Mouse (Mus musculus): ENCODE results near the gene Isg20l2. TPM values are rescaled to one million over a fixed set of nuclear protein-coding genes. Genes with fewer than 3 reads are reported as not detected.

Isg20l2 gene
- polyA plus RNA-seq, 1 experiment from 2014 or later, result 67.7 TPM

DNA sequence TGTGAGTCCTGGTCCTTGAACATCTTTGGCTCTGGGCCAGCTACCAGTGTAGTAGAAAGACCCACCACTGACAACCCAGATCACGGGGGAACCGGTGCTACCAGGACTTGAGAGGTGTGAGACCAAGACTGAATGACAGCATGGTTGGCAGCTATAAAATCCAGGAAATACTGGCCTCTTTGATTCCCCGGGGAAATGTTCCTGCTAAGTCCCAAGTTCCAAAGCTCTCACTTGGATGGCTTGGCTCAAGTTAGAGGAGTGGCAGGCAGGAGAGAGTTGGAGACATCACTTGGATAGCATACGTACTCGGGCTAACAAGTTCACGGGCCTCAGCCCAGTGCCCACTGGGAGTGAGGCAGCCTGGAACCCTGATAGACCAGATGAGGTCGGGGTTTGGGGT is 13.5 kb downstream of the Isg20l2 start:
- Histone ChIP-seq H3K4me1 (peaks cover 43% of the 10 kb centered on the region), H3K36me3 (peaks cover 44% of the 10 kb centered on the region)

DNA sequence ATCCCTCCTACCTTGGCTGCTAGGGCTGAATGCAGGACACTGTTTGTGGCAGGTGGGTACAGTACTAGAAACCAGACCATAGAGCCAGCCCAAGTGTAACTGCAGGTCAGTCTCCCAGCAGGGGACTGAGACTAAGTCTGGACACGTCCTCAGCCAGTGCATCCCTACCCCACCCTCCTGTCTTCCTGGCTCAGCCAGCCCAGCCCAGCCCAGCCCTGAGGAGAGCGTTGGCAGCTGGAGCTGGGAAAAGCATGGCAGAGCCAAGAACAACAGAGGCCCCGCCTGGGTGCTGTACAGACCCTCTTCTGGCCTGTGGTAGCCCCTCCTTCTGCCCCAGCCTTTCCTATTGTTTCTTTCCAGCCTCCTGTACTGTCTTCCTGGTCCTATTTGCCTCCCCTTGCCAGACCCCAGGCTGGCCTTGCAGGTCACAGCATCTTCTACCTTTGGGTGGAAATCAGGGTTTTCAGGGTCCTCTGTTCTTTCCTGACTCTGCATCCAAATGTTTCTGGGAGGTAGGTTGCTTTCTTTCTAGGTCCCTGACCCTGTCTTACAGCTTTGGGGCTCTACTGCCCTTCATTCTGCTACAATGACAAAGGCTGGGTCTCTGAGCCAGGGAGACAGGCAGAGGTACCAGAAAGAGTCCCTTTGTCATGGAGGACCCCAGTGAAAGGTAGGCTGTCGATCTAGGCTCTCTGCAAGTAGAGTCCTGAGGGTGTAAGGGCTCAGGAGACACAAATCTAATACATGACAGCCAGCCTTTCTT is 14.9 kb downstream of the Isg20l2 start:
- no peak overlapping the region for H3K4me2 ChIP-seq (replicated peaks)
- 13% methylated on average over 4 of the region's 4 CpGs for WGBS
- H3K4me3 ChIP-seq, result no peak overlapping the region

More for the DNA sequence above, 13.5 kb downstream of the Isg20l2 start:
- 85% methylated on average over 7 of the region's 7 CpGs for WGBS
- H3K27me3 ChIP-seq, result 0 out of 2 replicates have a peak, but pooled peaks cover 2% of the 10 kb centered on the region
- H3K9me3 ChIP-seq (replicated peaks), result no peaks in the 10 kb centered on the region
- H3K27ac ChIP-seq, result no peak overlapping the region
- no peak for ATAC-seq (ENCODE audit: low FRiP score)
- no peak overlapping the region for H3K4me3 ChIP-seq
- H3K9ac ChIP-seq, result no peak overlapping the region
- H3K4me2 ChIP-seq (replicated peaks), result no peak overlapping the region

DNA sequence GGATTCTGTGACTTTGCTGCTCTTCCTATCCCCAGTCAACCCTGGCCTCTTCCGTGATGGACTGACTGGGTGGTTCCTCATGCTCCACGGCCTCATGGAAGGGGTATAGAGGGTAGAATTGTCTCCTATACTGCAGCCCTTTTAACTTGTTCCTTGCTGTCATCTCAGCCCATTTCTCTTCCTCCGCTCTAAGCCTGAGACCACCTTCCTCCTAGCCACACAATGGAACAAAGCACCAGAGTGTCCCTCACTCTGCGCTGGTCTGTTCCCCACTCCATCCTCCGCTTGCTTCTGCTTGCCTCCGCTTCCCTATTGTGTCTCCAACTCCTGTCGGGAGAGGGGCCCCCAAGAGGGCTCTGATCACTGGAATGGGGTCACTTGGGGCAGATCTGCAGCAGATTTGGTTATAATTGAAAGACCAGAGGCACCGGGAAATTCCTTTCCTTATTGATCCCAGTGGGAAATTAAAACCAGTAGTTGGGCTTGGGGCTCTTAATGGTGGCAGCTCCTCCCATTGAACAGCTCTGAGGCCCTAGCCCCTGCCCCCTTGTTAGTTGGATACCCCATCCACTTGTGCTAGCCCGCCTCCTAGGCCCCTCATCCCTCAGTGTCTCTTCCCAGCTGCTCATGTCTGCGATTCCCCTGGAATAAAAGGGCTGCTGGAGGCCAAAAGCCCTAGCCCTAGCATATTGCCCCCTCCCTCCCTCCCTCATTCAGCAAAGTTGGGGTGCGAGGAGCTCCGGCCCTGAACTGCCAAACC is 15.8 kb downstream of the Isg20l2 start:
- H3K36me3 ChIP-seq, result peaks cover 21% of the 10 kb centered on the region
- WGBS, result 7% methylated on average over 12 of the region's 12 CpGs
- no peaks in the 10 kb centered on the region for H3K9me3 ChIP-seq (replicated peaks)
- peaks cover 65% of the 10 kb centered on the region for H3K4me1 ChIP-seq
- ATAC-seq (ENCODE audit: low FRiP score), result 0 out of 2 replicates have a peak, but pooled peaks have one; percentile 23
- H3K27ac ChIP-seq, result peak overlapping the region; percentile 82
- H3K4me2 ChIP-seq (replicated peaks), result peak overlapping the region; percentile 1; the same call in 1 of the 2 replicates
- H3K9ac ChIP-seq, result peak overlapping the region; percentile 35; the same call in 1 of the 2 replicates
- H3K27me3 ChIP-seq, result 0 out of 2 replicates have a peak, but pooled peaks cover 2% of the 10 kb centered on the region
- no peak overlapping the region for H3K4me3 ChIP-seq

More for the DNA sequence above, 14.9 kb downstream of the Isg20l2 start:
- Histone ChIP-seq H3K36me3 (peaks cover 30% of the 10 kb centered on the region), H3K27ac (peak overlapping the region; percentile 82), H3K27me3 (0 out of 2 replicates have a peak, but pooled peaks cover 2% of the 10 kb centered on the region), H3K9me3 (replicated peaks) (no peaks in the 10 kb centered on the region), H3K4me1 (peaks cover 56% of the 10 kb centered on the region), H3K9ac (peak overlapping the region; percentile 35; the same call in 1 of the 2 replicates)
- peak; percentile 65 for ATAC-seq (ENCODE audit: low FRiP score)

DNA sequence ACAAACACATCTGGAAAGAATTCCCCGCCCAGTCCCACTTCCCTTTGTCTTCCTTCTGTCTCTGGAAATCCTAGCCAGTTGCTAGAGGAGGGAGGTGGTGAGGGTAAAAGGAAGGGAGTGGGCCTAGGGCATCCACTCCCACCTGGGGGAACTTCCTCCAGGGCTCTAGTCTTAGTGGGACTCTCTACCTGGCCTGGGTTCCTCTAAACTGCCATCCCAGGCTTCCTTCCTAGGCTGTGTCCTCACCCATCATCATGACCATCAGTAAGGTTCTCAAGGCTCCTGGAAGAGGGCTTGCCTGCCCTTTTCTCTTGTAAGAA is 16.4 kb downstream of the Isg20l2 start:
- peaks cover 70% of the 10 kb centered on the region for H3K4me1 ChIP-seq
- no peaks in the 10 kb centered on the region for H3K9me3 ChIP-seq (replicated peaks)
- H3K36me3 ChIP-seq, result peaks cover 15% of the 10 kb centered on the region
- peak overlapping the region; percentile 10; the same call in 1 of the 2 replicates for H3K9ac ChIP-seq
- no peak for ATAC-seq (ENCODE audit: low FRiP score)
- WGBS, result 10% methylated on average over 1 of the region's 1 CpGs
- no peak overlapping the region for H3K4me3 ChIP-seq
- 0 out of 2 replicates have a peak, but pooled peaks cover 2% of the 10 kb centered on the region for H3K27me3 ChIP-seq
- H3K27ac ChIP-seq, result peak overlapping the region; percentile 82
- peak overlapping the region; percentile 62; the same call in 1 of the 2 replicates for H3K4me2 ChIP-seq (replicated peaks)

DNA sequence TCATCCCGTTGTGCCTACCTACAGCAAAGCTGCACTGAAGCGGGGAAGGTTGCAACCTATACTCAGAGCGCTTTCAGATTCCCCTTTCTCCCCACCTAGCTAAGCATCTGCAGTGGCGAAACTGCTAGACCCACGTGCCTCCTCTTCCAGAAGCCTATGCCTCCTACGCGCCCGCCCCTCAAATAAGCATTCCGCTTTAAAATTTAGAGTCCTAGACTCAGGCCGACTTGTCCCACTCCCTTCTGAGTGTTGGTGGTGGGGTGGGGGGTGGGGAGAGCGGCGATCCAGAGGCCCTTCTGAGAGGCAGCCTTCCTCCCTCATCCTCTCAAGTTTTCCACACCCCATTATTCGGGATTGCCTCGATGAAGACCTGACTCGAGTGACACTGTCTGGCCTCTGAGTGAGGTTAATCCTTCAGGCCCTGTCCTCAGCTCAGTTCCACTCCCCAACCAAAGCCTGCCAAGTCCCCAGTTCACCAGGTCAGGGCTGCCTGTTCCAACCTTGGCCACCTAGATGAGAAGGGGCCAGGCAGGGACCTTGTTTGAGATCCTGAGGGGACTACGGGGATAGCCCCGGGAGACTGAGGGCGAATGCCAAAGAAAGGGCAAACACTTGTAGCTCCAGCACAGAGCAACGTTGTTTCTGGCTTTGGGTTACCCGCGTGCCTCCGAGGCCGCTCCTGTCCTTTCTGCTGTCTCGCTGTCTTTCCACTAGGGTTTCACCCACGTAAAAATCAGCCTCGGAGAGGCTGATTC is 17.1 kb downstream of the Isg20l2 start:
- ATAC-seq (ENCODE audit: low FRiP score), result no peak

DNA sequence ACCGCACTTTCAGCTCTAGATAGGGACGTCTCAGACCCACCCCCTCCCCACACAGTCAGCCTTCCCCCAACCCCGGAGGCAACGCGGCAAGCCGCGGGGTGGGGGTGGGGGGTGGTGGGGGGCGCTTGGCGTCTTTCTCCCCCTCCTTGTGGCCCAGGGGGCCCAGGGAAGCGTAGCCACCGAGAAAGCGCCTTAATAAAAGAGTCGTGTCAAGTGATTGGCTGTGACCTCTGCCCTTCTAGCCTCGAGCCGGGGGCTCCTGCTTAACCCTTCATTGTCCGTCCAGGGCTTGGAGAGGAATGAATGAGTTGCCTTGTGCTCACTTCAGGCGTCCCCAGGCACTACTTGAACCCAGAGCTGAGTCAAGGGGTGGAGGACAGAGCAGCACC is 17.7 kb downstream of the Isg20l2 start:
- Histone ChIP-seq H3K4me2 (replicated peaks) (peak overlapping the region; percentile 62), H3K9ac (peak overlapping the region; percentile 62), H3K4me1 (peaks cover 83% of the 10 kb centered on the region), H3K27me3 (0 out of 2 replicates have a peak, but pooled peaks cover 2% of the 10 kb centered on the region), H3K27ac (peak overlapping the region; percentile 82), H3K36me3 (peaks cover 3% of the 10 kb centered on the region; the same call in 1 of the 2 replicates), H3K4me3 (peak overlapping the region; percentile 44), H3K9me3 (replicated peaks) (no peaks in the 10 kb centered on the region)
- under 1% methylated on average over 17 of the region's 17 CpGs for WGBS
- ATAC-seq (ENCODE audit: low FRiP score), result no peak

More for the DNA sequence above, 17.1 kb downstream of the Isg20l2 start:
- 1% methylated on average over 26 of the region's 26 CpGs for WGBS
- Histone ChIP-seq H3K9me3 (replicated peaks) (no peaks in the 10 kb centered on the region), H3K4me3 (peak overlapping the region; percentile 44), H3K9ac (peak overlapping the region; percentile 62), H3K4me1 (peaks cover 77% of the 10 kb centered on the region), H3K4me2 (replicated peaks) (peak overlapping the region; percentile 62), H3K27me3 (0 out of 2 replicates have a peak, but pooled peaks cover 2% of the 10 kb centered on the region), H3K36me3 (peaks cover 8% of the 10 kb centered on the region; the same call in 1 of the 2 replicates), H3K27ac (peak overlapping the region; percentile 82)

DNA sequence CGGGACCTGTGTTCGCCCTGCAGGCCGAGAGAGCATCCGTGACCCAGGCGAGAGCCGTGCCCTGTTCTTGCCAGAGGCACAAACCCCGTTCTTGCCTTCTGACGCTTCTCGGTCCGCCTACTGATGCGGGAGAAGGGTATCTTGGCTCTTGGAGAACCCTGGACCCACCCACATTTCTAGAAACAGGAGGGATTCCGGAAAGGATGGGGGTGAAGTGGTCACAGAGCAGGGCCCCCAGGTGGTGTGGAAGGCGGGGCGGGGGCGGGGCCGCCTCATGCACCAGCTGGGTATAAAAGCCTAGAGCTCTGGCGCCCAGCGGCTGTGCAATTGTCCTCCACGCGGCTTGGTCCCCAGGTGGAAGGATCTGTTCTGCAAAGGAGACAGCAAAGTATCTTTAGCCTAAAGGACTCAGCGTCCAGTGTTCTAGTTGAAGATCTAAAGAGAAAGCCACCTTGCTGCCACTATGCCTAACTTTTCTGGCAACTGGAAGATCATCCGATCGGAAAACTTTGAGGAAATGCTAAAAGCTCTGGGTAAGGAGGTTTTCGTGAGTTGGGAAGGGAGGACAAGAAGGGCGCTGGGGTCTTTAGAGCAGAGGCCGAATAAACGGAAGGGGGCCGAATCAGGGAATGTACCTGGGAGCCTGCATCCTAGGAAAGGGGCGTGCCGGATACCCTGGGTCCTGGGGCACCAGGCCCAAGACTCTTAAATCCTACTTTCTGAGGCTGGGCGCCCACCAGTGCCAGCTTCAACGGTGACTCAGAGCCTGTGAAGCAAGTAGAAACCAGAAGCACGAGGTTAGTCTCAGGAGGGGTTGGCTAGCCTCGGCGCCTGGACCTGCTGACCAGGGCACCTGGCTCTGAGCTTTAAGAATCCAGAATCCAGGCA is 18.5 kb downstream of the Isg20l2 start, which contains the start of gene Crabp2:
Gene Crabp2, plus strand, starts transcription at position 289 of the 888 bp plus-strand sequence.
- Histone ChIP-seq H3K36me3 (0 out of 2 replicates have a peak, but pooled peaks cover 4% of the 10 kb centered on the region), H3K4me1 (peaks cover 89% of the 10 kb centered on the region), H3K27me3 (0 out of 2 replicates have a peak, but pooled peaks cover 2% of the 10 kb centered on the region), H3K9ac (peak within 1 kb of the TSS; percentile 62), H3K4me2 (replicated peaks) (peak within 1 kb of the TSS; percentile 62), H3K9me3 (replicated peaks) (no peaks in the 10 kb centered on the region), H3K4me3 (peak within 1 kb of the TSS; percentile 44), H3K27ac (peak within 1 kb of the TSS; percentile 82)
- WGBS, result under 1% methylated on average over 35 of the region's 35 CpGs
- no peak for ATAC-seq (ENCODE audit: low FRiP score)

DNA sequence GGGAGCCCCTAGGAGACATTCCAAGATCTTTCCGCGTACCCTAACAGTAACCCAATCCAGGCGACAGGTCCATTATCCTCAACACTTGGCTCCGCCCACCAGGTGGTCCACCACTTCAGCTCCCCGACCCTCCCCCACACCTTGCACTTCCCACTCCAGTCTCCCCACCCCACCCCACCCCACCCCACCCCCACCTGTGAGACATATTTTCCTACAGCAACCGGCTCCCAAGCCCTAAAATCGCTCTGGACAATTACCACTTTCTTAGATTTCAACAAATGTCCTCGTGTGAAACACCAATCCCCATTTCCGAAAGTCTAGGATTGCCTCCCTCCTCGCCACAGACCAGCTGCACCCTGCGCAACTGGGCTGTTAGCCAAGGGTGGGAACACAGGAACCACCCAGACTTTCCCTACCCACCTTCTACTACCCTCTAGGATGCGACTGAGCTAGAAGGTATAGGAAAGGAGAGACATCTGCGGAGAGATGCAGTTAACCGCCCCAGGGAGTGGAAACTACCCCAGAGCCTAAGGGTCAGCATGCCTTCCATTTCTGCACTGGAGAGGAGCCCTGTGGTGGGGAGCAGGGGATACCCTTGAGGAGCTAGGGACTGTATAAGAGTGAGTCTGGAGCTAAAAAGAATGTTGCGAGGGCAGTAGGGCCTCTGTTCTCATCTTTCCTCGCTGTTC is 19.3 kb downstream of the Isg20l2 start:
- 0 out of 2 replicates have a peak, but pooled peaks cover 4% of the 10 kb centered on the region for H3K36me3 ChIP-seq
- 0 out of 2 replicates have a peak, but pooled peaks cover 2% of the 10 kb centered on the region for H3K27me3 ChIP-seq
- WGBS, result 2% methylated on average over 16 of the region's 16 CpGs
- H3K4me3 ChIP-seq, result peak overlapping the region; percentile 44
- peak overlapping the region; percentile 62 for H3K4me2 ChIP-seq (replicated peaks)
- H3K4me1 ChIP-seq, result peaks cover 88% of the 10 kb centered on the region
- no peak for ATAC-seq (ENCODE audit: low FRiP score)
- H3K9ac ChIP-seq, result peak overlapping the region; percentile 62
- H3K27ac ChIP-seq, result peak overlapping the region; percentile 82
- no peaks in the 10 kb centered on the region for H3K9me3 ChIP-seq (replicated peaks)

DNA sequence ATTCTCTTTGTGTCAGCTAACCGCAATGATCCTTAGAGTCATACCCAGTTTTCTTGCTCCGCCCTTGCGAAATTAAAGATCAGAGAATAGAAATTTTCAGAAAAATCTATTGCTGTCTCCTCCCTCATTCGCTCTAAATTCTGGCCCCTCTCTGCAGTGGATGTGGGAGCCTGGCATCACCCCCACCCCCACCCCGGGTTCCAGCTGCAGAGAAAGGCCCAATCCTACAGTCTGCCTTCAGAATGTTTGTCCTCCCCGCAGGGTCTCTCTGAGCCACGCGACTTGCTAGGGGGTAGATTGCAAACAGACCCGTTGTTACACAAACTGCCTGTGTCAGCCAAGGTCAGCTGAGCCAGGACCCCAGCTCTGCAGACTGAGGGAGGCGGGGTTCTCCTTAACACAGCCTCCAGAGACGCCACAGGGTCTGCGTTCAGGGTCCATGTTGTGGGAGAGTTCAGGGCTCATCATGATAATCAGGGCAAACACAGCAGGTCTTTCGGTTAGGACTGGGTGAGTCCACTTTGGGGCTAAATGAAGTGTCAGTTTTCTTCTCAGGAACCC is 19.9 kb downstream of the Isg20l2 start:
- H3K9ac ChIP-seq, result peak overlapping the region; percentile 62
- H3K4me1 ChIP-seq, result peaks cover 82% of the 10 kb centered on the region
- H3K36me3 ChIP-seq, result 0 out of 2 replicates have a peak, but pooled peaks cover 4% of the 10 kb centered on the region
- 2% methylated on average over 13 of the region's 13 CpGs for WGBS
- no peak for ATAC-seq (ENCODE audit: low FRiP score)
- H3K4me2 ChIP-seq (replicated peaks), result peak overlapping the region; percentile 62
- H3K9me3 ChIP-seq (replicated peaks), result no peaks in the 10 kb centered on the region
- peak overlapping the region; percentile 82 for H3K27ac ChIP-seq
- H3K27me3 ChIP-seq, result 0 out of 2 replicates have a peak, but pooled peaks cover 2% of the 10 kb centered on the region
- H3K4me3 ChIP-seq, result peak overlapping the region; percentile 44

DNA sequence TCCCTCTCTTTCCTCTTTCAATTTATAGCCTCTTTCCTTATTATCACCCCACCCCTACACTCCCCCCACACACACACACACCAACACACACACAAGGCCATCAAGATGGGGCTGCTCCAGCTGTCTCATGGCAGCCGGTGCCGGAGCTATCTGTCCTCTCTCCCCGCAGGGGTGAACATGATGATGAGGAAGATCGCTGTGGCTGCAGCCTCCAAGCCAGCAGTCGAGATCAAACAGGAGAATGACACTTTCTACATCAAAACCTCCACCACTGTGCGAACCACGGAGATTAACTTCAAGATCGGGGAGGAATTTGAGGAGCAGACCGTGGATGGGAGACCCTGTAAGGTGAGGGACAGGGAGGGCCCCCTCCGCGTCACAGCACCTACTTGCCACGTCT is 21.8 kb downstream of the Isg20l2 start:
- peak overlapping the region; percentile 62 for H3K4me2 ChIP-seq (replicated peaks)
- H3K9me3 ChIP-seq (replicated peaks), result no peaks in the 10 kb centered on the region
- H3K4me1 ChIP-seq, result peaks cover 63% of the 10 kb centered on the region
- peak overlapping the region; percentile 78 for H3K27ac ChIP-seq
- ATAC-seq (ENCODE audit: low FRiP score), result no peak
- 13% methylated on average over 12 of the region's 12 CpGs for WGBS
- H3K36me3 ChIP-seq, result 0 out of 2 replicates have a peak, but pooled peaks cover 4% of the 10 kb centered on the region
- H3K27me3 ChIP-seq, result 0 out of 2 replicates have a peak, but pooled peaks cover 2% of the 10 kb centered on the region
- H3K9ac ChIP-seq, result peak overlapping the region; percentile 37
- H3K4me3 ChIP-seq, result peak overlapping the region; percentile 22
